ENCODE assay signal across 22 mouse cellular contexts in genomic region chr6:142745484-142745883, GRCm38 (mm10). TPM values are rescaled to one million over a fixed set of nuclear protein-coding genes. Genes with fewer than 3 reads are reported as not detected.
"Had no signal": no experiment of that assay in that cellular context is flagged by ENCODE, and none has a peak within 500 bp of the region (broad histone marks: within the 10 kb centered on the region; RNA-seq: fewer than 3 reads in every experiment).

No protein-coding gene starts in this region.

- H3K4me2 ChIP-seq: lung, embryonic 15.5 days; midbrain, embryonic 11.5 days; midbrain, embryonic 13.5 days; midbrain, embryonic 15.5 days; neural tube, embryonic 12.5 days; stomach, embryonic 15.5 days had no signal

- DNase-seq: lung, adult 2 months; lung, postnatal 14 days; lung, postnatal 36 days; right cerebral cortex, postnatal 14 days; thymus, adult 2 months; thymus, postnatal 25 days; thymus, postnatal 4 days had no signal

- H3K9ac ChIP-seq: lung, embryonic 15.5 days; midbrain, embryonic 13.5 days; midbrain, embryonic 15.5 days; neural tube, embryonic 12.5 days; stomach, embryonic 15.5 days had no signal

- H3K36me3 ChIP-seq: lung, embryonic 15.5 days; midbrain, embryonic 13.5 days; midbrain, embryonic 15.5 days; neural tube, embryonic 12.5 days; stomach, embryonic 15.5 days had no signal

- H3K9me3 ChIP-seq: lung, embryonic 15.5 days; midbrain, embryonic 13.5 days; midbrain, embryonic 15.5 days; stomach, embryonic 15.5 days had no signal

- H3K4me3 ChIP-seq: lung, embryonic 15.5 days; midbrain, embryonic 13.5 days; midbrain, embryonic 15.5 days; neural tube, embryonic 12.5 days; stomach, embryonic 15.5 days had no signal

- H3K27ac ChIP-seq: lung, embryonic 15.5 days; midbrain, embryonic 13.5 days; midbrain, embryonic 15.5 days; neural tube, embryonic 12.5 days; stomach, embryonic 15.5 days; stomach, postnatal 0 days had no signal

- H3K4me1 ChIP-seq: midbrain, embryonic 13.5 days; midbrain, embryonic 15.5 days; neural tube, embryonic 12.5 days; stomach, embryonic 15.5 days had no signal

- H3K27me3 ChIP-seq: lung, embryonic 15.5 days; midbrain, embryonic 13.5 days; midbrain, embryonic 15.5 days; neural tube, embryonic 12.5 days; stomach, embryonic 15.5 days had no signal

- ATAC-seq: lung, postnatal 0 days; midbrain, embryonic 15.5 days had no signal

RNA-seq across cellular contexts. Expression of gene Abcc9, which starts 43.4 kb away (rescaled TPM):
- total RNA-seq: megakaryocyte progenitor cell, adult 5-6 weeks; monocyte, adult 5-6 weeks; neutrophil, adult 5-6 weeks had no signal
- polyA plus RNA-seq: macrophage had no signal

RNA-seq across cellular contexts. Expression of gene Sult6b2, which starts 58.8 kb away (rescaled TPM):
- total RNA-seq: megakaryocyte progenitor cell, adult 5-6 weeks; midbrain, postnatal 0 days; monocyte, adult 5-6 weeks; neutrophil, adult 5-6 weeks had no signal
- polyA plus RNA-seq: lung, adult 2 months; lung, embryonic 15.5 days; lung, postnatal 0 days; macrophage; spleen, adult 2 months; stomach, postnatal 0 days; urinary bladder, adult 2 months had no signal
